Mouse (Mus musculus) right cerebral cortex, postnatal 4 days (tissue): Measurements from ENCODE around the gene Rabgap1l.
"Not testable (repeated sequence)": the region's sequence is repeated elsewhere in the genome, so short reads cannot be mapped to it uniquely, and the experiment has no call there.

Source experiments
- DNase-seq: peaks from one replicate; pipeline ENCODE4 v3.0.0-alpha.2; 2022

Gene Rabgap1l

DNA sequence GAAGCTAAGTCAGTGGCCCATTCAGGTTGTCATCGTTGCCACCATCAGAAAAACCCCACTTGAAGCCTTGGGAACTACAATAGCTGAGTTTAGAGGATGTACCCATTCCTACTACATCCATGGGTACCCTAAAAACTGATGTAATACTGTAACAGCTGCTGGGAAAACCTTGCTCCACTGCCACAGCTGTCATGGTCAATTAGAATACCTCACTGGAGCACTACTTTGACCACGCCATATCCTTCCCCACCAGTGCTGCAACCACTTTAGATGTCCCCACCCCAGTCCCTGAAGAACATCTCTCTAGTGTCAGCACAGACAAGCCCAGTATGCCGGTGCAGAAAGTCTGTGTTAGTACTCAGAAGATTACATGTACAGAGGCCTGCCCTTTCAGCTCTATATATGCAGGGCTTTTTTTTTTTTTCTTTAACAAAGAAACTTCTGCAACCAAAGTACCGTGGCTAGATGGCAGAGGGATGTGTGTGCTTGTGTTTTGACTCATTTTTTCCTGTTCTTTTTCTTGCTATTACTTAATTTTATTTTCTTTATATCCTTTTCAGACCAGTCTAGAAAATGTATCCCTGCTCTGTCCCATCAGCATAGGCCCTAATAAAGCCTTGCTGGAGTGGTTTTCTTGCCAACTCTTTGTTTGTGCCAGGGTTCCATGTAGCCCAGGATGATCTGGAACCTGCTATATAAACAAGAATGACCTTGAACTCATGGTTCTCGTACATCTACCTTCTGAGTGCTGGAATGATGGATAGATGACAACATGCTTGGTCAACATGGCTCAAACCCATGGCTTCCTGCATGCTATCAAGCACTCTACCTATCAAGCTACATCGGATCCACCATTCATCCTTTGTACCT lies 100.6 kb downstream of the Rabgap1l start:
- DNase-seq, result no peak

DNA sequence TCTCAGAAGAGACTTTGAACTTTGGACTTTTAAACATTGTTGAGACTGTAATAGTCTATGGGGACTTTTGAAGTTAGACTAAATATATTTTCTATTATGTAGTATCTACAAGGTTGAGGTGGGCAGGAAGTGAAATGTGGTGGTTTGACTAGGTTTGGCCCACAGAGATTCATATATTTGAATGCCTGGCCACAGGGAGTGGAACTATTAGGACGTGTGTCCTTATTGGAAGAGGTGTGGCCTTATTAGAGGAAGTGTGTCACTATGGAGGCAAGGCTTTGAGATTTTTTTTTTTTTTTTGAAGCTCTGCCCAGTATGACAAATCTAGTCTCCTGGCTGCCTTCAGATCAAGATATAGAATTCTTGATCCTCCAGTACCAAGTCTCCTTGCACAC lies 101.8 kb downstream of the Rabgap1l start:
- DNase-seq, result no peak

DNA sequence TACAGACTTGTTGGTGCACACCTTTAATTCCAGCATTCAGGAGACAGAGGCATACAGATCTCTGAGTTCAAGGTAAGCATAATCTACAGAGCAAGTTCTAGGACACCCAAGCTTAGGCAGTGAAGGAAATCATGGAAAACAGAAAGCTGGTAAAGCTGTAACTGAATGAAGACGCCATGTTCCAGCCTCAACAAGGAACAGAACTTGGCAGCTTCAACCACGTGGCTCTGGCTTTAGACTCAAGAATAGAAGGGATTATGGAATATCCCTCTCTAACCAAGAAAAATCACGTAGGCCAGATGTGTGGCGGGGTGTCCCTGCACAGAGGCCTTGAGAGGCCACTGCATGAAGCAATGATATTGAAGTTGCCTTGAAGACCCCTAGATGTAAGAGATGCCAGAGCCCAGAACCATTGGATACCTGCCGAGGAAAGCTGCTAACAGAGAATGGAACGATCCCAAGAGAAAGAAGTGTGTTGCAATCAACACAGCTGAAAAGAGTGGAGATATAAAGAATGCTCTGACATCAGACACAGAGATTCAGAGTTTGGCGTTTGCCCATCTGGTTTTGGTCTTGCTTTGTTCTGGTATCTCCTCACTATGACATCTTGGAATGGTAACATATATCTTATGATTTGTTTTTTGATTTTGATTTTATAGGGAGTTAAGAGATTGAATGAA lies 102.4 kb downstream of the Rabgap1l start:
- DNase-seq, result no peak

DNA sequence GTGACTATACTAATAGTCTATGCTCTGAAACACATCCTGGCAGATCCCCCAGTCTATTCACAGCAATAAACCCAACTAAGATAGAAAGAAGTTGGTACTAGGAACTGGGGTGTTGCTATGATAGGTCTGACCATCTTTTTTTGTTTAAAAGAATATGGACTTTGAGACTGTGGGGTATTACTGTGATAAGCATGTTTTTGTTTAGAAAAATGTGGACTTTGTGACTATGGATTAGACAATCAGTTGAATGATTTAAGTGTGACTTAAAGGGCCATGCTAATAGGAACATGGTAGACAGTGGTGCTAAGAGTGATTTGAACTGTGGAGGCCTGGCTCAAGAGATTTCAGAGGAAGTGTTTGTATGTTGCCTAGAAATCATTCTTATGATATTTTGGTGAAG lies 103.5 kb downstream of the Rabgap1l start:
- no peak for DNase-seq

DNA sequence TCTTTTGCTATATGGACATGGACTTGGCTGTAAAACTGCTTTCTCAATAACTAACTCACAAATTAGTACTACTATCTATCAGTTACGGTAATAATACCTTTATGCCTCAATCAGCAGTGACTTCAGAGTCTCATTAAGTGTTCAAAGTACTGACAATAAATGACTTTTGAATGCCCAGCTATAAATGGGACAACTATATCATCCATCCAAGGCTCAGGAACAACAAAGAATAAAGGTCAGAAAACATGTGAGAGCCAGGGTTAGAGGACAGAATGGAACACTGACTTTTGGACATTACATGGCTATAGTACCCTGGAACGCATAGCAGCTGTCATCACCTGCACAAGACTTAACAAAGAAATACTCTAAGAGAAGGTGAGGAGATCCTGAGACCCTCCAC lies 108.8 kb downstream of the Rabgap1l start:
- DNase-seq, result no peak

DNA sequence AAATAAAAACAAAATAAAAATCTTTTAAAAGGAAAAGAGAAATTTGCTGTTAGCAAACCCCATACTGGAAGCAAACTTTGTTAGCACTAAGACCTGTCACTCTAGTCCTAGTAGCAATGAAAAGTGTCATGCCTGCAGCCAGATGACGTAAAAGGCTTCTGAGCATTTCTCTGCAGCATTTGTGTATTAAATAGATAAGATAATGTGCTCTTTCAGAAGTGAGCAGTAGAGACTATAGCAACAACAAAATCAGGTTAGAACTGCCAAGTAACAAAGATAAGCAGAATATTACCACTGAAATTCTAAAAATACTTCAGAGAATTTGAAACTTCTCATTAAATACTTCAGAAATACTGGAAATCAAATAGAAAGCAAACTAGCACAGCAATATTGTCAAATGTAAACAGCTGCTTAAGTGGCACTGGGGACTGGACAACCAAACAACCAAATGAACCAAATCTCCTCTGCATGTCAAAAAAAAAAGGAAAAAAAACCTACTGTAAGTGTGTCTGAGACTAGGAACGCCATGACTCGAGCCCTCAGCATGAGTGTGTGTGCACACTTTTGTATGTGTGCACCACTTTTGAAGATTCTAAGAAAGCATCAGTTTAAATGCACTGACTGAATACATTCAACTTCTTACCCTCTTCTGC lies 111.5 kb downstream of the Rabgap1l start:
- DNase-seq, result no peak

DNA sequence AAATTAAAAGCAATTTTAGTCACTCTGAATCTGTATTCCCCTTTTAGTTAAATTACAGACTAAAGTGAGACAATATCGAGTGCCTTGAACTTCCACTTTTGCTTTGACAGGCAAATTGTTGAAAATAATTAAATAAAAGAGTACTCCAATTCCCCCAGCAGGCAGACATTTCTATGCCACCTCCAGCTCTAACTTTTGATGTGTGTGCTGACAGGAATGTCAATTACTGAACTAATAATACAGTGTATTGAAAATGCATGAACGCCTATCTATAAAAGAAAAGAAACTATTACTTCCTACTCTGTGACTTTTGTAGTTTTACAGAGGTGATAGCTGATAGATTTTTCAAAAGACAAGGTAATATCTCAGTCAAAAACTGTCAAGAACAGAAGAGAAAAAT lies 118.2 kb downstream of the Rabgap1l start:
- DNase-seq, result no peak

DNA sequence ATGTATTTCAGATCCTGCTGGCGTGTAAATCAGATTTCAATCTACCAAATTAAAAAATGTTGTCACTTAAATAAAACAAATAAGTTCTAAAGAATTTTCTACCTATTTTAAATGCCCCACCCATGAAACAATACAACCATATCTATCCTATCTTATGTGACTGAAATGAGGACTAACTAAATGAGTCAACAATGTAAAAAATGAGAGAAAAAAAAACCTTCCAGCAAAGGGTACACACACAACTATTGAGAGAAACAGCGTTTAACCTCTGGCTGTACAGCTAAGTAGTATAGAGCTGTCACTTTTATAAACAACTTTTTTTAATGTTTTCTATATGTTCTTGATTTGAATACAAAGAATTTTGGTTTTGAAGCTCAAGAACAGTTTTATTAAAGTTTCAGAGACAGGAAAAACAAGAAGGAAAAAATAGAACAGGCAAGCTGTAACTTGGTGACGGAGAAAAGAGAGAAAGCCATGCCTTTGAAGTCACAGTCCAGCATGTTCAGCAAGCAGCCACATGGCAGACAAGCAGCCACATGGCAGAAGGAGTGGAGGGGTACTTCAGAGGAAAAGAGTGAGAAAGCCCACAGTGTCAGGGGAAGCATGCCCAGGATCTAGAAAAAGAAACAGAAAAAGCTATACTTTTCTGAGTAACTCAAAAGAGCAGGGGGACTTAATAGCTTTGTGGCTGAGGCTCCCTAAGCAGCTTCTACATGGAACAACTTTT lies 120.8 kb downstream of the Rabgap1l start:
- no peak for DNase-seq

DNA sequence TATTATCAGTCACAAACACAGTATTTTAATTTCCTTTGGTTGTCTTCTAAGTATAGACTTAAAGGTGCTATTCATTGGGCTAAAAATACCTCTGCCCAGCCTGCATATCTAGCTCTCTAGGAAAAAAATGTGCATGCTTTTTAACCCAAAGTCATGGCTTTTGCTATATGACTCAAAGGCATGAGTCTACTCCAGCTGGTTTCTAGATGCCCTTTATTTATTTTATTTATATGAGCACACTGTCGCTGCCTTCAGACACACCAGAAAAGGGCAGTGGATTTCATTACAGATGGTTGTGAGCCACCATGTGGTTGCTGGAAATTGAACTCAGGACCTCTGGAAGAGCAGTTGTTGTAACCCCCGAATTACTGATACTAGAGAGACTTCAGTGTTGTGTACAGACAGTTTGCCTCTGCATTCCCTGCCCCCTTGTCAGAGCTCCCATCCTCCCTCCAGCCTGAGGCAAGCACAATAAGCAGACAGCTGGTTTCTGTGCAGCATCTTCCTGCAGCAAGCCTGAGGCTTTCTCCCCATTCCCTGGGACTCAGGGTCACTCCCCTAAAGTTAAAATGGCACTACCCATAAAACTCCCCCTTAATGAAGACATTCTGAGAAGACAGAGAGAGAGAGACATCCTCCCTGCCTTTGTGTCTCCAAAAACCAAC lies 137.1 kb downstream of the Rabgap1l start:
- no peak for DNase-seq

DNA sequence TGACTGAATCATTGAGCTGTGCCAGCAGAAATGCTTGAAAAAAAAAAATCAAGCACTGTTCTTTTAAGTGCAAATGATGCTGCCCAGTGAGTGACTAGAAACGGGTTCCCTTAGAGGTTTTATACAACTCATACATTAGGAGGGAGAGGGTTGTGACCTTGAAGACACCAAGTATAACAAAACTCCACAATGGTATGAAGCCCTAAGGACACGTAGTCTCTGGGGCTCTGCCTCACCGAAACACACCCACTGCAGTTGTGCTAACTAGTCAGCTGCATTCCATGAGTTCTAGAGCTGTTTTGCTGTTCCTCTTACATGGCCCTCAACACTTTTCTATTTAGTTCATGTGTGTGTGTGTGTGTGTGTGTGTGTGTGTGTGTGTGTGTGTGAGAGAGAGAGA lies 141.3 kb downstream of the Rabgap1l start:
- no peak for DNase-seq

DNA sequence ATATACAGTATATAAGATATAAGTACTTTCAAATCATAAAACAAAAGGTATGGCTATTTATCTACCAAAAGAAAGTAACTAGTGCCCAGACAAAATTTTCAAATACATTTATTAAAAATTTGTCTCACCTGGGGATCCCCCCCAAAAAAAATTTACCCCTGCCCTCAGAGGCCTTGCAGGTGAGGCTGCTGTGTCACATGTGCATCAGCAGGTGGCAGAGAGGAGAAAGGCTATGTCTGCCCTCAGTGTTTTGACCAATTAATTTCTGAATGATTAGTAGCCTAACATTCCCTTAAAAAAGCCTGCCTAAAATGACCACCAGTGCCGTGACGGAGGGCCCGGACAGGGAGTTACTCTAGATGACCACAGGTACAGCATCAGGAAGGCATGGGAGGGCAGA lies 147.6 kb downstream of the Rabgap1l start:
- DNase-seq, result no peak

DNA sequence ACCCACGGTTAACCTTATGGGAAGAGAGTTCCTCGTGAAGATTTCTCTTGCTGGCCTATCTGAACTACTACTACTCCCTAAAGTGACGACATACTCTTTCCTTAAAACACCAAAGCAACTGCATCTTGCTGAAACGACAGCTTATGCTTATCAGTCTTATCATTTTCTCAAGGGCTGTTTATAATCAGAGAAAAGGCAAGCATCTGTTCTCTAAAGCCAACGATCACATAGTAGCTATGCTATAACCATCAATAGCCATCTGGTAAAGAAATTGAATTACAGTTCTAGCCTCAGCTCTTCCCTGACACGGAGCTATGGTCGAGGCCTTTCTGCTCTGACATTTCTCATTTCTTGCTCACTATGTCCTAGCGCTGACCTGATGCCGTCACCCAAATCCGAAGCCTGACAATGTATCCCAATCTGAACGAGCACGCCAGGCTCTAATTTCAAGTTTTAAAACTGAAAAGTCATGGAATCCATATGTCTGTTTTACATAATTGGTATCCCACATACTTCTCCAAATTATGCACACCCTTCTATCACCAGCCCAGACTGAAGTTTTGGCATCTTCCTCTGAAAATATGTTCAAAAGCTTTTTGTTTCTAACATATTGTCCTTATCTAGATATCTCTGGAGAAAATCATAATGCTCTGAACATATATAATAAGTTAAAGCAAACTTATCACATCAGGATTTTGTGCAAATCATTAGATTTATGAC lies 164.6 kb downstream of the Rabgap1l start:
- DNase-seq, result no peak

DNA sequence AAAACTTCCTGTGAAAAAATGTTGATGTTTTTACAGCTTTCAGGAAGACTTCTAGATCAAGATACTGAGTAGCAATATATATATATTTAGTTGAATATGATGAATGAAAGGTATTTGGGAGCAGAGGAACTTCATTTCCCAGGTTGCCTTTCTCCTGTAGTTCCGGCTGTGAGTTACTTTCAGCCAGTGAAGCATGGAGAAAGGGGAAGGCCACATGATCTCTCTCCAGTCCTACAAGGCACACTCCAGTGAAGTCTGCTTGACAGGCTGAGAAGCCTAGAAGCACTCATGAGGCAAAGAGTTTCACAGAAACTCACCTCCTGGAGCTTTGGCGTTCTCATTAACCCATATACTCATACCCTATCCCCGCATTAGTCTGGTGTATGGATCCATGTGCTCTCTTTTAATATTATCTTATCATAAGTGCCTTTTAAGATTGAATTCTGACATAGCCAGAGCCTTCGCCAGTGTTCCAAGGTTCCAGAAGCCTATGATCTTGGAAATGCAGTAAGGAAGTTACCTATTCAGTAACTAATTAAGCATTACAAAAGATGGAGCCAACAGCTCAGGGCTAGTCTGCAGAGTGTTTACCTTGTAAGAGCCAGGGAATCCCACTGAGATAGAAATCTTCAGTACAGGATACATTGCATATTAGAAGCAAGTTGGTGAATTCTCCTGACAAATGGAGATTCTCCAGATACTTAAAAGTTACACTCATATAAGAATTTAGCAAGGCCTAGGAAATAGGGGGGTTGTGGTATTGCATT lies 168.5 kb downstream of the Rabgap1l start:
- not testable (repeated sequence) for DNase-seq

DNA sequence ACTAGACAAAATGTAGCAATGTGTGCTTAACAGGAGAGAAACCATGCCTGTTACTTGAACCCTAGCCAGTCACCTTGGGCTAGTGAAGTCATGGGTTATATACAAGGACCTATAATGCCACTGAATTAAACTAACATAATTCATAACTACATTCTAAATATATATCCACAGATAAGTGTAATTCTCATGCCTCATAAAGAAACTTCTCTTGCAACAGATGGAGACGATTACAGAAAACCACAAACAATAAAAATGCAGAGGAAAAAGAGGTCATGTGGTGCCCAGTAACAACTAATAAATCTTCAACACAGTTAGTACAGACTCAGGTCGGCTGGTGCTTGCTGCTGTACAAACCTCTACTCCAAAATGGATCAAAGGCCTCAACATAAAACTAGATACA lies 174.8 kb downstream of the Rabgap1l start:
- DNase-seq, result no peak

DNA sequence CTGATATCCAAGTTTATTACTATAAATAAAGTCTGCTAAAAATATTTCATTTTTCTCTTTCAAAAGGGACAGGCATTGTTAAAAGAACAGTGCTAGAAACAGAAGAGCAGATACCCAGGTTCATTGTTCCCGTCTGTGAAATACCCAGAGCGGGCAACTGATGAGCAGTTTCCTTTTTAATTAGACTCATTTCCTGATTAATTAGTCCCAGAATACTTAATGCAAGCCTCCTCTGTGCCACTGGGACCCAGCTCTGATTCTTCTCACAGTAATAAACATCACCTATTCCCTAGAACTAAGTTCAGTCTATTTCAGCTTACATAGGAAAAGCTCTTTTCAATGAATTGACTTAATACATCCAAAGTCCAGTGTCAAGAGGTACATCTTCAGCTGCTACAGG lies 186.6 kb downstream of the Rabgap1l start:
- no peak for DNase-seq

DNA sequence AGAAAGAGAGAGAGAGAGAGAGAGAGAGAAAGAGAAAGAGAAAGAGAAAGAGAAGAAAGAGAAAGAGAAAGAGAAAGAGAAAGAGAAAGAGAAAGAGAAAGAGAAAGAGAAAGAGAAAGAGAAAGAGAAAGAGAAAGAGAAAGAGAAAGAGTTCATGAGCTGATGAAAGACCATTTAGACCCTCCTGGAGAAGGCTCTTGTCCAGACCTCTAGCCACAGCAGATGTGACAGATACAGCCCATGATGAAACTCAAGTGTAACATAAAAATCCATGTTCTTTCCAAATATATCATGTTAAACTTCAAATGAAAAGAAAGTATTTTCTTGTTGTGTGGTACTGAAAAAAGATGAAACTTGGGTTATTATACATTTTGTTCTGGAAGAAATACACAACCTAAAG lies 189.7 kb downstream of the Rabgap1l start:
- not testable (repeated sequence) for DNase-seq

DNA sequence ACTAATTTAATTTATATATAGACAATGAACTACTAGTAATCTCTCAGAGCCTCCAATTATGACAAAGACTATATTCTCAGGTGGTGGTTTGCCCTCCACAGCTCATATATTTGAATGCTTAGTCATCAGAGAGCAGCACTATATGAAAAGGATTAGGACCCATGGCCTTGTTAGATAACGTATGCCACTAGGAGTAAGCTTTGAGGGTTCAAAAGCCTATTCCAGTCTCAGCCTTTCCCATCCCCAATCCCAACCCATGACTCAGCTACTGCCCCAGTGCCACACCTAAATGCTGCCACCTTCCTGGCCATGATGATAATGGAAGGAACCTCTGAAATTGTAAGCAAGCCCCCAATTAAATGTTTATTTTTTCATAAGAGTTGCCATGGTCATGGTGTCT lies 195.6 kb downstream of the Rabgap1l start:
- DNase-seq, result no peak

DNA sequence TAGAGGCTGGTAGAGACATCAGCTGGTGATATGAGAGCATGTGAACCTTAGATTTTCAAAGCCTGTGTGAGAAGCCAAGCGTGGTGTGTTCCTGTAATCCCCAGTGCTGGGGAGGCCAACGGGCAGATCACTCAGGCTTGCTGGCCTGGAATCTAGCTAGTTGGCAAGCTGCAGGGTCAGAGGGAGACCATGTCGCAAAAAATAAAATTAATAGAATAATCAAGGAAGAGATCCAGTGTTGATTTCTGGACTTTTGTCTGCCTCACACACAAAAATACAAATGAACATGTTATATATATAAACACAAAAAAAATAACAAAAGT lies 196.1 kb downstream of the Rabgap1l start:
- DNase-seq, result no peak

DNA sequence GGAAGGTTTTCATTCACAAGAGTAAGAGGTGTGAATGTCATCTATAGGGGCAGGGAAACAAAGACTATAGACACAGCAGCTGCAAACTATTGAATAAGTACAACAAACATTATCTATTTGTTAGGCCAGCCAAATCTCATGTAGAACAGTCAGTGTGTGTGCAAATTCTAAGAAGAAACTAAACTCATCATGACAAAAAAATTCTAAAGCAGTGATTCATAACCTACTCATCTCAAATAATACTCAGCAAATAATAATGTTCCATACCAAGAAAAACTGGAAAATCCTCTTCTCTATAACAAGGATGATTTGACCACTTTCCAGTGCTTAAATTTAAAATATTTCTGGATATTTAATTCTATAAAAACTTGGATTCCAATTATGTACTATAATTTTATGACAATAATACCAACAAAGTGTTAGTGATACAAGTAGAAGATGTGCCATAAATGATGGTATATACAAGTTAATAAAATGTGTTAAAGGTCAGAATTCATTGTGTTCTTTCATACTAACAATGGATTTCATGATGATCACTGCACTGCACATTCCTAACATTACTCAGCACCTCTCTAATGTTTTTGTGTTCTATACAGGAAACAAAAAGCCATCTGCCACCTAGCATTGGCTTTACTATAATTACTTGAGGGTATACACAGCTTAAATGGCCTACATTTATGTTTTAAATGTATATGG lies 196.6 kb downstream of the Rabgap1l start:
- no peak for DNase-seq

DNA sequence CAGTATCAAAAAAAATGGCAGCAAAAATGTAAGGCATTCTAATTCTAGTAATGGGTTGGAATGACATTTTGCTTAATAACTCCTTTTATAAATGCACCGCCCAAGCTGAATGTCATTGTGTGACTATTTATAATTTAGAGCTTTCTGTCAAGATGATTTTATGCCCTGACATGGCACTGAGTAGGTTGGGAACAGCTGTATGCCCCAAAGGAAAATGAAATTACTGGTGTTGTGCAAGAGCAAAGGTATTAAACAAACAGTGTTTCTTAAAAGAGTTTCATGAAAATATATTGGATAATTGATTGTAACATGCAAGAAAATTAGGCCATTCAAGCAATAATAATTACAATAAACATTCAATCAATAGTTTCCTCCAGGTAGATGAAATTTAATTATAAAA lies 198.4 kb downstream of the Rabgap1l start:
- DNase-seq, result no peak

DNA sequence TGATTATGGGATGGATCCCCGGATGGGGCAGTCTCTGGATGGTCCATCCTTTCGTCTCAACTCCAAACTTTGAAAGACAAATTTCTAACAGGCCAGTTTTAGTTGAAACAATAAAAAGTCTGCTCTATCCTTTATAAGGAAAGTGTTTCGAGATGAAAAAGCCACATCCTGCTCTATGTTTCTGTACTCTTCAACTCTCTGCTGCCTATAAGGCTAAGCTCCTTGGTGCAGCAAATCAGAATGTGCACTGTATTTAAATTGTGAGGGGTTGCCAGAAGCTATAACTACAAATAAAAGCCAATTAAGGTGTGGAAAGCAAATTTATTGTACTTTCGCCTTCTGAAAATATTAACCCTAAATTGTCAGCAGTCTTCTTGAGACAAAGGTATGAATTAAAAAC lies 198.9 kb downstream of the Rabgap1l start:
- no peak for DNase-seq
